Mouse (Mus musculus): ENCODE measurements at regions not wholly inside any gene's neighbourhood (a gene's known extent, or its start where the extent isn't known, plus 50 kb on each side); places are given as distances from the start of the nearest gene placed in this dataset.

GRCm38 (mm10) chr4:64259348-64260187 lies 212.8 kb upstream of the Tnc start:
- WGBS (ENCODE audit: insufficient replicate concordance) = 69% methylated on average over 6 of the region's 6 CpGs
- H3K9ac ChIP-seq (replicated peaks) = no peak overlapping the region
- no peaks in the 10 kb centered on the region for H3K27me3 ChIP-seq (ENCODE audit: insufficient read depth, low read length)
- no peak overlapping the region for H3K4me2 ChIP-seq (ENCODE audit: low read depth, low read length)
- no peak for ATAC-seq
- TF ChIP-seq EP300 (IDR thresholded peaks at IDR 0.05; ENCODE audit: low read depth) (no peak), CTCF (IDR thresholded peaks at IDR 0.05; ENCODE audit: low read depth) (no peak)
- DNase-seq = no peak
- no peaks in the 10 kb centered on the region for H3K4me1 ChIP-seq (ENCODE audit: insufficient read depth)
- no peaks in the 10 kb centered on the region for H3K36me3 ChIP-seq (replicated peaks; ENCODE audit: insufficient read depth, low read length)
- no peaks in the 10 kb centered on the region for H3K9me3 ChIP-seq (ENCODE audit: low read length)
- H3K27ac ChIP-seq (ENCODE audit: low read depth) = no peak overlapping the region
- no peak overlapping the region for H3K4me3 ChIP-seq (ENCODE audit: low read depth, low read length)

GRCm38 (mm10) chr4:64255253-64255652 lies 208.4 kb upstream of the Tnc start:
- Histone ChIP-seq H3K36me3 (replicated peaks; ENCODE audit: insufficient read depth, low read length) (no peaks in the 10 kb centered on the region), H3K4me1 (ENCODE audit: insufficient read depth) (no peaks in the 10 kb centered on the region), H3K9ac (replicated peaks) (no peak overlapping the region), H3K27me3 (ENCODE audit: insufficient read depth, low read length) (no peaks in the 10 kb centered on the region), H3K9me3 (ENCODE audit: low read length) (no peaks in the 10 kb centered on the region), H3K4me3 (ENCODE audit: low read depth, low read length) (no peak overlapping the region), H3K4me2 (ENCODE audit: low read depth, low read length) (no peak overlapping the region), H3K27ac (ENCODE audit: low read depth) (no peak overlapping the region)
- TF ChIP-seq EP300 (IDR thresholded peaks at IDR 0.05; ENCODE audit: low read depth) (no peak), CTCF (IDR thresholded peaks at IDR 0.05; ENCODE audit: low read depth) (no peak)
- no peak for ATAC-seq
- DNase-seq = no peak
- WGBS (ENCODE audit: insufficient replicate concordance) = 72% methylated on average over 8 of the region's 8 CpGs

GRCm38 (mm10) chr4:64250691-64251090 lies 203.9 kb upstream of the Tnc start:
- DNase-seq (no peak), ATAC-seq (no peak)
- 76% methylated on average over 5 of the region's 5 CpGs for WGBS (ENCODE audit: insufficient replicate concordance)
- TF ChIP-seq EP300 (IDR thresholded peaks at IDR 0.05; ENCODE audit: low read depth) = no peak
- TF ChIP-seq CTCF (IDR thresholded peaks at IDR 0.05; ENCODE audit: low read depth) = no peak
- H3K4me2 ChIP-seq (ENCODE audit: low read depth, low read length) = no peak overlapping the region
- H3K4me3 ChIP-seq (ENCODE audit: low read depth, low read length) = no peak overlapping the region
- H3K27ac ChIP-seq (ENCODE audit: low read depth) = no peak overlapping the region
- H3K9ac ChIP-seq (replicated peaks) = no peak overlapping the region
- H3K36me3 ChIP-seq (replicated peaks; ENCODE audit: insufficient read depth, low read length) = no peaks in the 10 kb centered on the region
- no peaks in the 10 kb centered on the region for H3K27me3 ChIP-seq (ENCODE audit: insufficient read depth, low read length)
- no peaks in the 10 kb centered on the region for H3K9me3 ChIP-seq (ENCODE audit: low read length)
- H3K4me1 ChIP-seq (ENCODE audit: insufficient read depth) = no peaks in the 10 kb centered on the region

- H3K36me3 ChIP-seq (replicated peaks; ENCODE audit: insufficient read depth, low read length) = no peaks in the 10 kb centered on the region
- H3K4me1 ChIP-seq (ENCODE audit: insufficient read depth) = no peaks in the 10 kb centered on the region
- H3K27me3 ChIP-seq (ENCODE audit: insufficient read depth, low read length) = no peaks in the 10 kb centered on the region
- WGBS (ENCODE audit: insufficient replicate concordance) = 65% methylated on average over 5 of the region's 5 CpGs
- TF ChIP-seq EP300 (IDR thresholded peaks at IDR 0.05; ENCODE audit: low read depth) = no peak
- TF ChIP-seq CTCF (IDR thresholded peaks at IDR 0.05; ENCODE audit: low read depth) = no peak
- no peaks in the 10 kb centered on the region for H3K9me3 ChIP-seq (ENCODE audit: low read length)
- no peak for DNase-seq
- no peak overlapping the region for H3K4me2 ChIP-seq (ENCODE audit: low read depth, low read length)
- H3K9ac ChIP-seq (replicated peaks) = no peak overlapping the region
- ATAC-seq = no peak
- no peak overlapping the region for H3K4me3 ChIP-seq (ENCODE audit: low read depth, low read length)
- H3K27ac ChIP-seq (ENCODE audit: low read depth) = no peak overlapping the region
These were observed 191.5 kb upstream of the Tnc start for GRCm38 (mm10) chr4:64238196-64238740.

GRCm38 (mm10) chr4:64235534-64235933 lies 188.7 kb upstream of the Tnc start:
- no peak for ATAC-seq

GRCm38 (mm10) chr4:64232159-64232558 lies 185.3 kb upstream of the Tnc start:
- Histone ChIP-seq H3K4me1 (ENCODE audit: insufficient read depth) (no peaks in the 10 kb centered on the region), H3K4me3 (ENCODE audit: low read depth, low read length) (no peak overlapping the region)
- 68% methylated on average over 4 of the region's 4 CpGs for WGBS (ENCODE audit: insufficient replicate concordance)

More at GRCm38 (mm10) chr4:64235534-64235933, 188.7 kb upstream of the Tnc start:
- Histone ChIP-seq H3K4me1 (ENCODE audit: insufficient read depth) (no peaks in the 10 kb centered on the region), H3K36me3 (replicated peaks; ENCODE audit: insufficient read depth, low read length) (no peaks in the 10 kb centered on the region), H3K9ac (replicated peaks) (no peak overlapping the region), H3K4me2 (ENCODE audit: low read depth, low read length) (no peak overlapping the region), H3K4me3 (ENCODE audit: low read depth, low read length) (no peak overlapping the region), H3K27me3 (ENCODE audit: insufficient read depth, low read length) (no peaks in the 10 kb centered on the region), H3K9me3 (ENCODE audit: low read length) (no peaks in the 10 kb centered on the region), H3K27ac (ENCODE audit: low read depth) (no peak overlapping the region)
- DNase-seq = no peak
- TF ChIP-seq EP300 (IDR thresholded peaks at IDR 0.05; ENCODE audit: low read depth) = no peak
- TF ChIP-seq CTCF (IDR thresholded peaks at IDR 0.05; ENCODE audit: low read depth) = no peak
- WGBS (ENCODE audit: insufficient replicate concordance) = 67% methylated on average over 4 of the region's 4 CpGs

More at GRCm38 (mm10) chr4:64232159-64232558, 185.3 kb upstream of the Tnc start:
- ATAC-seq = no peak
- DNase-seq = no peak
- Histone ChIP-seq H3K4me2 (ENCODE audit: low read depth, low read length) (no peak overlapping the region), H3K9ac (replicated peaks) (no peak overlapping the region), H3K27ac (ENCODE audit: low read depth) (no peak overlapping the region), H3K27me3 (ENCODE audit: insufficient read depth, low read length) (no peaks in the 10 kb centered on the region), H3K9me3 (ENCODE audit: low read length) (no peaks in the 10 kb centered on the region), H3K36me3 (replicated peaks; ENCODE audit: insufficient read depth, low read length) (no peaks in the 10 kb centered on the region)
- no peak for TF ChIP-seq CTCF (IDR thresholded peaks at IDR 0.05; ENCODE audit: low read depth)
- no peak for TF ChIP-seq EP300 (IDR thresholded peaks at IDR 0.05; ENCODE audit: low read depth)

All from liver, postnatal 0 days (tissue).